Mouse (Mus musculus) frontal cortex, adult (tissue): ENCODE measurements at regions not wholly inside any gene's neighbourhood (a gene's known extent, or its start where the extent isn't known, plus 50 kb on each side); places are given as distances from the start of the nearest gene placed in this dataset.

Source experiments
- ATAC-seq: cut with Nextera tagmentation; 2 replicates; pipeline ENCODE4 v1.9.2; 2017; ENCODE audit warnings: mild to moderate bottlenecking, moderate library complexity, mixed read lengths; ENCODE audit not compliant: low TSS enrichment

GRCm38 (mm10) chr5:126723304-126724295 lies 518.0 kb upstream of the Tmem132c start:
- ATAC-seq = no peak

GRCm38 (mm10) chr5:126724329-126724728 lies 517.3 kb upstream of the Tmem132c start:
- no peak for ATAC-seq

GRCm38 (mm10) chr5:126733470-126733869 lies 508.1 kb upstream of the Tmem132c start:
- peak; percentile 89 for ATAC-seq

GRCm38 (mm10) chr5:126735733-126736132 lies 505.9 kb upstream of the Tmem132c start:
- no peak for ATAC-seq

GRCm38 (mm10) chr5:126737681-126738080 lies 503.9 kb upstream of the Tmem132c start:
- no peak for ATAC-seq

GRCm38 (mm10) chr5:126740861-126741410 lies 500.7 kb upstream of the Tmem132c start:
- no peak for ATAC-seq

- no peak for ATAC-seq
Observed at GRCm38 (mm10) chr5:126755107-126755506, 486.5 kb upstream of the Tmem132c start.

GRCm38 (mm10) chr5:126765037-126765707 lies 476.4 kb upstream of the Tmem132c start:
- ATAC-seq = 0 out of 2 replicates have a peak, but pooled peaks have one; percentile 52

GRCm38 (mm10) chr5:126769031-126769430 lies 472.6 kb upstream of the Tmem132c start:
- peak; percentile 55 for ATAC-seq

GRCm38 (mm10) chr5:126787706-126788610 lies 453.6 kb upstream of the Tmem132c start:
- ATAC-seq = peak; percentile 81

- ATAC-seq = peak; percentile 87
Observed at GRCm38 (mm10) chr5:126799698-126800279, 441.8 kb upstream of the Tmem132c start.

GRCm38 (mm10) chr5:126806656-126807055 lies 435.0 kb upstream of the Tmem132c start:
- no peak for ATAC-seq

GRCm38 (mm10) chr5:126816069-126816468 lies 425.5 kb upstream of the Tmem132c start:
- peak; percentile 62 for ATAC-seq

- peak; percentile 68 for ATAC-seq
Observed at GRCm38 (mm10) chr5:126835440-126835839, 406.2 kb upstream of the Tmem132c start.

GRCm38 (mm10) chr5:126842606-126843005 lies 399.0 kb upstream of the Tmem132c start:
- no peak for ATAC-seq

- ATAC-seq = no peak
Observed at GRCm38 (mm10) chr5:126862078-126862477, 379.5 kb upstream of the Tmem132c start.

GRCm38 (mm10) chr5:126875842-126876241 lies 365.8 kb upstream of the Tmem132c start:
- no peak for ATAC-seq

- ATAC-seq = no peak
Observed at GRCm38 (mm10) chr5:126890710-126891109, 350.9 kb upstream of the Tmem132c start.

GRCm38 (mm10) chr5:126893063-126893462 lies 348.5 kb upstream of the Tmem132c start:
- ATAC-seq = no peak

GRCm38 (mm10) chr5:126910084-126910483 lies 331.5 kb upstream of the Tmem132c start:
- no peak for ATAC-seq

- ATAC-seq = no peak
Observed at GRCm38 (mm10) chr5:126917300-126917699, 324.3 kb upstream of the Tmem132c start.
